Mouse (Mus musculus) MEL (cell line): ENCODE data around the gene Mst1.

ENCODE experiments used
- CTCF ChIP-seq, 3 experiments: IDR thresholded peaks in 2 of 3; conservative IDR thresholded peaks in 1 of 3; 2 replicates each; pipeline ENCODE4 v1.5.1; 2011 to 2012; ENCODE audit warnings: low read length in 3 of 3, low read depth in 2 of 3, mild to moderate bottlenecking in 2 of 3, improper control_type of control experiment in 1 of 3, inconsistent platforms in 1 of 3, mixed read lengths in 1 of 3, moderate library complexity in 1 of 3; ENCODE audit not compliant: control insufficient read depth in 1 of 3, insufficient read depth in 1 of 3, poor library complexity in 1 of 3, severe bottlenecking in 1 of 3
- EP300 ChIP-seq, 2 experiments: IDR thresholded peaks; 2 replicates each; pipeline ENCODE4 v1.6.1; 2011; ENCODE audit warnings: improper control_type of control experiment in 2 of 2, low read length in 2 of 2, low read depth in 1 of 2, mild to moderate bottlenecking in 1 of 2
- GATA1 ChIP-seq: IDR thresholded peaks from 2 replicates; pipeline ENCODE4 v1.6.1; 2011; ENCODE audit warnings: low read depth, low read length, improper control_type of control experiment
- HCFC1 ChIP-seq: IDR thresholded peaks from 2 replicates; pipeline ENCODE4 v1.6.1; 2012; ENCODE audit warnings: low read depth, mild to moderate bottlenecking, inconsistent platforms, low read length, improper control_type of control experiment, moderate library complexity
- JUND ChIP-seq: IDR thresholded peaks from 2 replicates; pipeline ENCODE4 v1.6.1; 2011; ENCODE audit warnings: low read depth, mild to moderate bottlenecking, improper control_type of control experiment, low read length
- POLR2A ChIP-seq, 2 experiments: IDR thresholded peaks; 2 replicates each; pipeline ENCODE4 v1.6.1; 2011 to 2012; ENCODE audit warnings: low read length in 2 of 2, mild to moderate bottlenecking in 2 of 2, control low read depth in 1 of 2, improper control_type of control experiment in 1 of 2, low read depth in 1 of 2, moderate library complexity in 1 of 2; ENCODE audit not compliant: control insufficient read depth in 1 of 2, insufficient read depth in 1 of 2, poor library complexity in 1 of 2
- SMC3 ChIP-seq: IDR thresholded peaks from 2 replicates; pipeline ENCODE4 v1.6.1; 2011; ENCODE audit warnings: low read depth, low read length, improper control_type of control experiment
- TBP ChIP-seq: IDR thresholded peaks from 2 replicates; pipeline ENCODE4 v1.8.0; 2011; ENCODE audit warnings: low read depth, low read length, improper control_type of control experiment
- USF1 ChIP-seq: IDR thresholded peaks from 2 replicates; pipeline ENCODE4 v1.6.1; 2014; ENCODE audit warnings: low read depth, mild to moderate bottlenecking, inconsistent platforms, low read length, improper control_type of control experiment, moderate library complexity

DNA sequence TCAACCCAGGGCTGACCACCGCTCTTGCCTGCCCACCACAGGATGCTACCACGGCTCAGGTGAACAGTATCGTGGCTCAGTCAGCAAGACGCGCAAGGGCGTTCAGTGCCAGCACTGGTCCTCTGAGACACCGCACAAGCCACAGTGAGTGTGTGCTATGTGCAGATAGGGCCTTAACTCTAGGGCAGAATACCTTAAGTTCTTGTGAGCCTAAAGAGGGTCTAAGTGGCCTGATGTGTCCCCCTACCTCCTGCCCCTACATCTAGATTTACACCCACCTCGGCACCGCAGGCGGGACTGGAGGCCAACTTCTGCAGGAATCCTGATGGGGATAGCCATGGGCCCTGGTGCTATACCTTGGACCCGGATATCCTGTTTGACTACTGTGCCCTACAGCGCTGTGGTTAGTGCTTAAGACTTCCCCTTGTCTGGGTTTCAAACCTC is 2.8 kb downstream of the Mst1 start, which contains the start of gene Rnf123:
- TF ChIP-seq CTCF (IDR thresholded peaks at IDR 0.05 in 2 of 3, conservative IDR thresholded peaks at IDR 0.05 in 1 of 3; ENCODE audit: control insufficient read depth in 1 of 3, insufficient read depth in 1 of 3, low read depth in 2 of 3, low read length in 3 of 3, poor library complexity in 1 of 3, severe bottlenecking in 1 of 3) (no peak), POLR2A (IDR thresholded peaks at IDR 0.05; ENCODE audit: control insufficient read depth in 1 of 2, insufficient read depth in 1 of 2, low read depth in 1 of 2, low read length in 2 of 2, poor library complexity in 1 of 2) (no peak), TBP (no peak), GATA1 (no peak), SMC3 (no peak), EP300 (IDR thresholded peaks at IDR 0.05; ENCODE audit: low read depth in 1 of 2, low read length in 2 of 2) (no peak), HCFC1 (no peak), JUND (no peak), USF1 (no peak)
